Mouse (Mus musculus): ENCODE measurements around the gene Tpp2. TPM values are rescaled to one million over a fixed set of nuclear protein-coding genes. Genes with fewer than 3 reads are reported as not detected.
"Not testable (repeated sequence)": the region's sequence is repeated elsewhere in the genome, so short reads cannot be mapped to it uniquely, and the experiment has no call there.

The Tpp2 gene
- polyA plus RNA-seq, 1 experiment from 2014 or later = 66.9 TPM

DNA sequence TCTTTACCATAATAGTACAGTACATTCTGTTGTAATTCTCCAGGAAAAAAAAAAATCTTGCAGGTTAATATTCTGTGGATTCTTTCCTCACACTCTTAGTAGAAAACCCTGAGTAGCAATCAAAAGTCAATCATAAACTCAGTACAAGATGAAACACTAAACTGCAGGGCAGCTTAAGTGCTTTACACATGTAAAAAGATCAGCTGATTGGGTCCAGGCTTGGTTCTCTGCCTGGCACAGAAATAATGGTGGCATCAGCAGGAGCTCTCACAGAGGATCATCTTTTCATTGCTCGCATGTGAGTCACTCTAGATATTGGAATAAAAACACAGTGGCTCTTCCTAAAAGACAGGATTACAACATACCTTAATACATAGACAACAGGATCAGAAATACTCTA, 94.2 kb downstream of the Tpp2 start:
- Histone ChIP-seq H3K4me2 (no peak overlapping the region), H3K4me3 (replicated peaks) (no peak overlapping the region), H3K27me3 (no peaks in the 10 kb centered on the region), H3K36me3 (no peaks in the 10 kb centered on the region), H3K4me1 (no peaks in the 10 kb centered on the region), H3K27ac (no peak overlapping the region), H3K9ac (no peak overlapping the region), H3K9me3 (replicated peaks) (no peaks in the 10 kb centered on the region)
- 0 out of 2 replicates have a peak, but pooled peaks have one; percentile 36 for ATAC-seq (replicated peaks; ENCODE audit: low FRiP score)
- WGBS = 85% methylated on average over 1 of the region's 1 CpGs

DNA sequence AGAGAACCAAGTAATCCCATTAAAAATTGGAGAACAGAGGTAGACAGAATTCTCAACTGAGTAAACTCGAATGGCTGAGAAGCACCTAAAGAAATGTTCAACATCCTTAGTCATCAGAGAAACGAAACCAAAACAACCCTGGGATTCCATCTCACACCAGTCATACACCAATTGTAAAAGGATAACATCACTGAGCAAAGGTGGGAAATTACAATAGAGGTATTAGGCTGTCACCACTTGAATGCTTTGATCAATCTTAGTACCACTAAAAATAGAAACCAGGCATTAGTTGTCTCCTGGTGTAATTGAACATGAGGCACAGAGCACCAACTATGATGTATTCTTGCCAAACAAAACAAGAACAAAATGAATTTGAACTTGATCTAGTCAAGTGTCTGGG, 98.8 kb downstream of the Tpp2 start:
- WGBS = 76% methylated on average over 2 of the region's 2 CpGs
- Histone ChIP-seq H3K4me3 (replicated peaks) (no peak overlapping the region), H3K27me3 (no peaks in the 10 kb centered on the region), H3K9me3 (replicated peaks) (no peaks in the 10 kb centered on the region), H3K9ac (no peak overlapping the region), H3K4me1 (no peaks in the 10 kb centered on the region), H3K4me2 (no peak overlapping the region), H3K36me3 (no peaks in the 10 kb centered on the region), H3K27ac (no peak overlapping the region)
- no peak for ATAC-seq (replicated peaks; ENCODE audit: low FRiP score)

DNA sequence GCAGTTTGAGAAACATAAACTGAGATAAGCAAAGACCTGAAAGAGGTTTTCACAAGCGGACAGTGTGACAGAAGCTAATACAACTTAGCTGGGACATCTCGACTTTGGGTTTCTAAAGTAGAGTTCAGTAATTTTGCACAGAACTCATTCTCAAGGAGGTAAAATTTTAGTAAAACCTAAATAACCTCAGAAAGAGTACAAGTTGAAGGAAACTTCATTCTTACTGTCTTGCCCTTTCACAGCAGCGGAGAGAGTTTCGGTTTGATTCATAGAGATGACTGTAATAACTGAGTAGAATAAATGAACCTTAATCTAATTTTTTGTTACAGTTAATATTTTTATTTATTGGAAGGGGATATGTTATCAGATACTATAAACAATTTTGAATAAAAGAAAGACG, 99.5 kb downstream of the Tpp2 start:
- Histone ChIP-seq H3K4me1 (no peaks in the 10 kb centered on the region), H3K9me3 (replicated peaks) (no peaks in the 10 kb centered on the region), H3K36me3 (no peaks in the 10 kb centered on the region), H3K9ac (no peak overlapping the region), H3K27me3 (no peaks in the 10 kb centered on the region), H3K27ac (no peak overlapping the region), H3K4me2 (no peak overlapping the region), H3K4me3 (replicated peaks) (no peak overlapping the region)
- WGBS = 90% methylated on average over 5 of the region's 5 CpGs
- ATAC-seq (replicated peaks; ENCODE audit: low FRiP score) = no peak

- Histone ChIP-seq H3K9me3 (replicated peaks) (no peaks in the 10 kb centered on the region), H3K27me3 (no peaks in the 10 kb centered on the region), H3K4me1 (peaks cover 4% of the 10 kb centered on the region; the same call in 1 of the 2 replicates), H3K4me2 (peak overlapping the region; percentile 83), H3K27ac (no peak overlapping the region), H3K4me3 (replicated peaks) (peak overlapping the region; percentile 51), H3K9ac (peak overlapping the region; percentile 39), H3K36me3 (no peaks in the 10 kb centered on the region)
- 1% methylated on average over 17 of the region's 17 CpGs for WGBS
- peak; percentile 62 for ATAC-seq (replicated peaks; ENCODE audit: low FRiP score)
These were observed 108.5 kb downstream of the Tpp2 start for GRCm38 (mm10) chr1:44041797-44042554.

GRCm38 (mm10) chr1:44042555-44042915, 109.1 kb downstream of the Tpp2 start:
- Histone ChIP-seq H3K27me3 (no peaks in the 10 kb centered on the region), H3K36me3 (no peaks in the 10 kb centered on the region), H3K4me1 (peaks cover 4% of the 10 kb centered on the region; the same call in 1 of the 2 replicates), H3K27ac (no peak overlapping the region), H3K4me2 (peak overlapping the region; percentile 83), H3K4me3 (replicated peaks) (peak overlapping the region; percentile 51), H3K9ac (peak overlapping the region; percentile 39), H3K9me3 (replicated peaks) (no peaks in the 10 kb centered on the region)
- ATAC-seq (replicated peaks; ENCODE audit: low FRiP score) = peak; percentile 40; the same call in 1 of the 2 replicates
- 2% methylated on average over 6 of the region's 6 CpGs for WGBS

GRCm38 (mm10) chr1:44045689-44046088, 112.2 kb downstream of the Tpp2 start:
- H3K27me3 ChIP-seq; H3K4me1 ChIP-seq; H3K4me2 ChIP-seq; H3K27ac ChIP-seq; H3K4me3 ChIP-seq (replicated peaks); ATAC-seq (replicated peaks; ENCODE audit: low FRiP score); H3K9me3 ChIP-seq (replicated peaks); H3K9ac ChIP-seq; H3K36me3 ChIP-seq: not testable (repeated sequence)
- 84% methylated on average over 5 of the region's 5 CpGs for WGBS

DNA sequence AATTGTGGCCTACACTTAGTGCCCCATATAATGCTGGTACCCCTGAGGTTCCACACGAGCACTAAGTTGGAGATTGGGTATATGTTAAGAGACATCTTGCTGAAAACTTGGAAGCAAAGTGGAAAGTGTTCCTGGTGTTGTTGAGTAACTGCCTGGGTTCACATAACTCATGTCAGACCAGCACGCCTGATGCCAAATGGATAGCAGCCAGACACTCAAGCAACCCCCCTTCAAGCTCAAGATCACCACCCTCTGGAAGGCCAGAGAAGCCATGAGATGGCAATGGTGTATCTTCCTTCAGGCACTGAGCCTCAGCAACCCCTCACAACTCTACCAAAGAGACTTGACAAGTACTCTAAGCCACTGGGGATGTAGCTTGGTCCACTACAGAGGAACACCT, 113.1 kb downstream of the Tpp2 start:
- Histone ChIP-seq H3K4me2 (no peak overlapping the region), H3K36me3 (no peaks in the 10 kb centered on the region), H3K27me3 (no peaks in the 10 kb centered on the region), H3K4me3 (replicated peaks) (no peak overlapping the region), H3K27ac (no peak overlapping the region), H3K4me1 (peaks cover 4% of the 10 kb centered on the region; the same call in 1 of the 2 replicates), H3K9ac (no peak overlapping the region), H3K9me3 (replicated peaks) (no peaks in the 10 kb centered on the region)
- 83% methylated on average over 2 of the region's 2 CpGs for WGBS
- no peak for ATAC-seq (replicated peaks; ENCODE audit: low FRiP score)

Small RNA genes lying within 50 kb of the gene (microRNA-seq; reads per million reads assigned to microRNA genes)
- not detected for gene Gm24180

Other genes starting within 250 kb of the Tpp2 start
- 8.4 and 10.6 TPM in 2 replicates for gene 1500015O10Rik, start 203.0 kb upstream of the Tpp2 start, polyA plus RNA-seq (2015; fragmentation: Nextera tagmentation; extraction: Ambion mirVana)
- gene Uxs1, start 105.8 kb upstream of the Tpp2 start, polyA plus RNA-seq (2015; fragmentation: Nextera tagmentation; extraction: Ambion mirVana) = 26.4 and 28.0 TPM in 2 replicates
- gene Mettl21c, start 86.4 kb downstream of the Tpp2 start, polyA plus RNA-seq (2015; fragmentation: Nextera tagmentation; extraction: Ambion mirVana) = 0.33 and 0.44 TPM in 2 replicates
- 0.12 and 0.14 TPM in 2 replicates for gene Gm8251, start 128.3 kb downstream of the Tpp2 start, polyA plus RNA-seq (2015; fragmentation: Nextera tagmentation; extraction: Ambion mirVana)
- gene Tex30, start 168.8 kb downstream of the Tpp2 start, polyA plus RNA-seq (2015; fragmentation: Nextera tagmentation; extraction: Ambion mirVana) = 78.2 and 93.3 TPM in 2 replicates
- gene Kdelc1, start 185.2 kb downstream of the Tpp2 start, polyA plus RNA-seq (2015; fragmentation: Nextera tagmentation; extraction: Ambion mirVana) = 66.4 and 68.3 TPM in 2 replicates
- 19.7 and 20.8 TPM in 2 replicates for gene Bivm, start 185.3 kb downstream of the Tpp2 start, polyA plus RNA-seq (2015; fragmentation: Nextera tagmentation; extraction: Ambion mirVana)
- 17.1 and 17.7 TPM in 2 replicates for gene Ercc5, start 214.1 kb downstream of the Tpp2 start, polyA plus RNA-seq (2015; fragmentation: Nextera tagmentation; extraction: Ambion mirVana)